Mouse (Mus musculus) midbrain, embryonic 11.5 days (tissue): ENCODE results near the gene Me3. TPM values are rescaled to one million over a fixed set of nuclear protein-coding genes. Genes with fewer than 3 reads are reported as not detected.
A peak's percentile ranks its signal among the peaks of the same experiment; 100 is the strongest.

Source experiments
- ATAC-seq: fragments of 200-750 bp; cut with Nextera tagmentation; 2 replicates; pipeline ENCODE4 v1.8.0; 2017; ENCODE audit warnings: moderate TSS enrichment, moderate library complexity; ENCODE audit not compliant: low FRiP score
- DNase-seq: peaks from one replicate; pipeline ENCODE4 v3.0.0; 2015; ENCODE audit warnings: low spot score; ENCODE audit errors: missing footprints
- H3K27ac ChIP-seq: fragments of 300-500 bp; sonication (generic); 2 replicates; pipeline ENCODE4 v1.5.1; 2014; ENCODE audit warnings: low read depth, low read length
- H3K27me3 ChIP-seq: fragments of 300-500 bp; sonication (generic); 2 replicates; pipeline ENCODE4 v1.6.1; 2014; ENCODE audit warnings: mild to moderate bottlenecking, low read length, moderate library complexity, mixed read lengths; ENCODE audit not compliant: control insufficient read depth, insufficient read depth
- H3K36me3 ChIP-seq: fragments of 300-500 bp; sonication (generic); 2 replicates; pipeline ENCODE4 v1.6.1; 2014; ENCODE audit warnings: mild to moderate bottlenecking, low read length, moderate library complexity, mixed read lengths; ENCODE audit not compliant: control insufficient read depth, insufficient read depth
- H3K4me1 ChIP-seq: fragments of 300-500 bp; sonication (generic); 2 replicates; pipeline ENCODE4 v1.6.1; 2014; ENCODE audit warnings: low read length; ENCODE audit not compliant: control insufficient read depth, insufficient read depth
- H3K4me2 ChIP-seq: fragments of 300-500 bp; sonication (generic); 2 replicates; pipeline ENCODE4 v1.6.1; 2014; ENCODE audit warnings: mild to moderate bottlenecking, moderate library complexity
- H3K4me3 ChIP-seq: fragments of 300-500 bp; sonication (generic); 2 replicates; pipeline ENCODE4 v1.5.1; 2014; ENCODE audit warnings: low read depth, low read length
- H3K9ac ChIP-seq: fragments of 300-500 bp; sonication (generic); 2 replicates; pipeline ENCODE4 v1.6.1; 2014; ENCODE audit warnings: low read length
- H3K9me3 ChIP-seq: fragments of 300-500 bp; sonication (generic); 2 replicates; pipeline ENCODE4 v1.6.1; 2016; ENCODE audit warnings: low read length; ENCODE audit not compliant: control insufficient read depth
- WGBS: fragments of 180-500 bp; shearing (Covaris S2); extraction: QIAGEN DNeasy Blood & Tissue Kit; methylation state at CpG from one replicate; pipeline ENCODE4 v1.1.7; 2014; 5-methylcytosine and 5-hydroxymethylcytosine counted together
- polyA plus RNA-seq: library from polyadenylated mRNA; unstranded; fragments of >200 nt; fragmentation: Nextera tagmentation; extraction: Ambion mirVana; gene quantifications from 2 replicates; pipeline ENCODE4 v1.2.1, GENCODE M21; 2014

Gene Me3
- polyA plus RNA-seq, 1 experiment from 2014 or later: 0.86 TPM

- Histone ChIP-seq H3K9me3 (no peaks in the 10 kb centered on the region), H3K27me3 (no peaks in the 10 kb centered on the region), H3K4me1 (no peaks in the 10 kb centered on the region), H3K4me3 (no peak overlapping the region), H3K27ac (no peak overlapping the region), H3K9ac (no peak overlapping the region), H3K4me2 (no peak overlapping the region), H3K36me3 (no peaks in the 10 kb centered on the region)
- 74% methylated on average over 2 of the region's 2 CpGs for WGBS
- ATAC-seq (no peak), DNase-seq (no peak)
Measured at GRCm38 (mm10) chr7:89809400-89809799, 177.2 kb downstream of the Me3 start.

- WGBS: 88% methylated on average over 4 of the region's 4 CpGs
- DNase-seq (peak; percentile 21), ATAC-seq (no peak)
Measured at GRCm38 (mm10) chr7:89828436-89829065, 196.4 kb downstream of the Me3 start.

GRCm38 (mm10) chr7:89829201-89829600 lies 197.0 kb downstream of the Me3 start:
- Histone ChIP-seq H3K27ac (no peak overlapping the region), H3K27me3 (no peaks in the 10 kb centered on the region), H3K4me2 (no peak overlapping the region), H3K4me3 (no peak overlapping the region), H3K4me1 (no peaks in the 10 kb centered on the region), H3K9ac (no peak overlapping the region), H3K36me3 (no peaks in the 10 kb centered on the region), H3K9me3 (no peaks in the 10 kb centered on the region)
- 61% methylated on average over 7 of the region's 7 CpGs for WGBS
- DNase-seq: peak; percentile 76
- peak; percentile 62 for ATAC-seq

More at GRCm38 (mm10) chr7:89828436-89829065, 196.4 kb downstream of the Me3 start:
- Histone ChIP-seq H3K9ac (no peak overlapping the region), H3K36me3 (no peaks in the 10 kb centered on the region), H3K4me1 (no peaks in the 10 kb centered on the region), H3K4me3 (no peak overlapping the region), H3K4me2 (no peak overlapping the region), H3K27me3 (no peaks in the 10 kb centered on the region), H3K9me3 (no peaks in the 10 kb centered on the region), H3K27ac (no peak overlapping the region)

- Histone ChIP-seq H3K4me2 (no peak overlapping the region), H3K27me3 (no peaks in the 10 kb centered on the region), H3K9ac (no peak overlapping the region), H3K27ac (no peak overlapping the region), H3K4me3 (no peak overlapping the region), H3K9me3 (no peaks in the 10 kb centered on the region), H3K4me1 (no peaks in the 10 kb centered on the region), H3K36me3 (no peaks in the 10 kb centered on the region)
- WGBS: 91% methylated on average over 8 of the region's 8 CpGs
- ATAC-seq: no peak
- peak; percentile 19 for DNase-seq
Measured at GRCm38 (mm10) chr7:89833521-89833920, 201.3 kb downstream of the Me3 start.

- 81% methylated on average over 8 of the region's 8 CpGs for WGBS
- Histone ChIP-seq H3K36me3 (no peaks in the 10 kb centered on the region), H3K9me3 (no peaks in the 10 kb centered on the region), H3K9ac (no peak overlapping the region), H3K4me2 (no peak overlapping the region), H3K27me3 (no peaks in the 10 kb centered on the region), H3K27ac (no peak overlapping the region), H3K4me3 (no peak overlapping the region), H3K4me1 (no peaks in the 10 kb centered on the region)
- ATAC-seq: no peak
- peak; percentile 71 for DNase-seq
Measured at GRCm38 (mm10) chr7:89835566-89835965, 203.4 kb downstream of the Me3 start.

- H3K4me2 ChIP-seq: no peak overlapping the region
- H3K36me3 ChIP-seq: no peaks in the 10 kb centered on the region
- H3K9ac ChIP-seq: no peak overlapping the region
- H3K27ac ChIP-seq: no peak overlapping the region
- no peaks in the 10 kb centered on the region for H3K4me1 ChIP-seq
- ATAC-seq (no peak), DNase-seq (peak; percentile 60)
- H3K27me3 ChIP-seq: no peaks in the 10 kb centered on the region
- H3K9me3 ChIP-seq: no peaks in the 10 kb centered on the region
- no peak overlapping the region for H3K4me3 ChIP-seq
- WGBS: 95% methylated on average over 7 of the region's 7 CpGs
Measured at GRCm38 (mm10) chr7:89836676-89837075, 204.5 kb downstream of the Me3 start.

GRCm38 (mm10) chr7:89837841-89838240 lies 205.6 kb downstream of the Me3 start:
- H3K27ac ChIP-seq: no peak overlapping the region
- 77% methylated on average over 4 of the region's 4 CpGs for WGBS

GRCm38 (mm10) chr7:89839721-89840120 lies 207.5 kb downstream of the Me3 start:
- Histone ChIP-seq H3K4me2 (no peak overlapping the region), H3K4me1 (no peaks in the 10 kb centered on the region), H3K27ac (no peak overlapping the region), H3K9me3 (no peaks in the 10 kb centered on the region), H3K4me3 (no peak overlapping the region), H3K9ac (no peak overlapping the region), H3K27me3 (no peaks in the 10 kb centered on the region), H3K36me3 (no peaks in the 10 kb centered on the region)
- WGBS: 87% methylated on average over 8 of the region's 8 CpGs
- peak; percentile 70 for DNase-seq
- ATAC-seq: no peak

More at GRCm38 (mm10) chr7:89837841-89838240, 205.6 kb downstream of the Me3 start:
- H3K9me3 ChIP-seq: no peaks in the 10 kb centered on the region
- no peak overlapping the region for H3K4me3 ChIP-seq
- no peaks in the 10 kb centered on the region for H3K36me3 ChIP-seq
- no peak overlapping the region for H3K9ac ChIP-seq
- no peaks in the 10 kb centered on the region for H3K4me1 ChIP-seq
- no peak overlapping the region for H3K4me2 ChIP-seq
- peak; percentile 45 for DNase-seq
- no peak for ATAC-seq
- no peaks in the 10 kb centered on the region for H3K27me3 ChIP-seq

- H3K27ac ChIP-seq: no peak overlapping the region
- no peaks in the 10 kb centered on the region for H3K36me3 ChIP-seq
- ATAC-seq (peak; percentile 77), DNase-seq (peak; percentile 98)
- H3K9ac ChIP-seq: no peak overlapping the region
- H3K4me1 ChIP-seq: no peaks in the 10 kb centered on the region
- no peaks in the 10 kb centered on the region for H3K9me3 ChIP-seq
- no peak overlapping the region for H3K4me2 ChIP-seq
- H3K27me3 ChIP-seq: no peaks in the 10 kb centered on the region
- WGBS: 39% methylated on average over 15 of the region's 15 CpGs
- no peak overlapping the region for H3K4me3 ChIP-seq
Measured at GRCm38 (mm10) chr7:89841670-89842403, 209.6 kb downstream of the Me3 start.
